Mouse (Mus musculus): Measurements from ENCODE around the gene Fchsd2. TPM values are rescaled to one million over a fixed set of nuclear protein-coding genes. Genes with fewer than 3 reads are reported as not detected.

Gene Fchsd2
- polyA plus RNA-seq, 1 experiment from 2014 or later = 17.3 TPM

GRCm38 (mm10) chr7:101302691-101303090 is 210.0 kb downstream of the Fchsd2 start:
- 30% methylated on average over 7 of the region's 7 CpGs for WGBS
- H3K9me3 ChIP-seq = no peaks in the 10 kb centered on the region
- 0 out of 2 replicates have a peak, but pooled peaks cover 2% of the 10 kb centered on the region for H3K36me3 ChIP-seq
- no peak for DNase-seq (ENCODE audit: low spot score)
- peaks cover 24% of the 10 kb centered on the region for H3K4me1 ChIP-seq
- peaks cover 34% of the 10 kb centered on the region for H3K27me3 ChIP-seq (ENCODE audit: insufficient read depth, poor library complexity, severe bottlenecking)
- peak overlapping the region; percentile 83 for H3K27ac ChIP-seq
- peak overlapping the region; percentile 75 for H3K4me3 ChIP-seq

GRCm38 (mm10) chr7:101306841-101307240 is 214.2 kb downstream of the Fchsd2 start:
- 33% methylated on average over 2 of the region's 2 CpGs for WGBS
- no peak for DNase-seq (ENCODE audit: low spot score)
- no peak overlapping the region for H3K27ac ChIP-seq
- no peaks in the 10 kb centered on the region for H3K9me3 ChIP-seq
- no peaks in the 10 kb centered on the region for H3K36me3 ChIP-seq
- no peaks in the 10 kb centered on the region for H3K27me3 ChIP-seq (ENCODE audit: insufficient read depth, poor library complexity, severe bottlenecking)
- peaks cover 15% of the 10 kb centered on the region for H3K4me1 ChIP-seq
- H3K4me3 ChIP-seq = no peak overlapping the region

- peaks cover 17% of the 10 kb centered on the region; the same call in 1 of the 2 replicates for H3K4me1 ChIP-seq
- no peak for DNase-seq (ENCODE audit: low spot score)
- peak overlapping the region; percentile 63 for H3K4me3 ChIP-seq
- peak overlapping the region; percentile 89 for H3K27ac ChIP-seq
- H3K9me3 ChIP-seq = no peaks in the 10 kb centered on the region
- 38% methylated on average over 5 of the region's 5 CpGs for WGBS
- H3K36me3 ChIP-seq = no peaks in the 10 kb centered on the region
- H3K27me3 ChIP-seq (ENCODE audit: insufficient read depth, poor library complexity, severe bottlenecking) = no peaks in the 10 kb centered on the region
Observed at GRCm38 (mm10) chr7:101309985-101310326, 217.3 kb downstream of the Fchsd2 start.

GRCm38 (mm10) chr7:101310327-101311028 is 217.8 kb downstream of the Fchsd2 start:
- Histone ChIP-seq H3K27ac (peak overlapping the region; percentile 89), H3K4me3 (peak overlapping the region; percentile 63), H3K36me3 (no peaks in the 10 kb centered on the region), H3K27me3 (ENCODE audit: insufficient read depth, poor library complexity, severe bottlenecking) (no peaks in the 10 kb centered on the region), H3K9me3 (no peaks in the 10 kb centered on the region), H3K4me1 (peaks cover 23% of the 10 kb centered on the region)
- WGBS = under 1% methylated on average over 43 of the region's 43 CpGs
- DNase-seq (ENCODE audit: low spot score) = peak; percentile 98

GRCm38 (mm10) chr7:101311061-101311460 is 218.4 kb downstream of the Fchsd2 start:
- no peaks in the 10 kb centered on the region for H3K36me3 ChIP-seq
- 32% methylated on average over 2 of the region's 2 CpGs for WGBS
- H3K9me3 ChIP-seq = no peaks in the 10 kb centered on the region
- H3K27me3 ChIP-seq (ENCODE audit: insufficient read depth, poor library complexity, severe bottlenecking) = no peaks in the 10 kb centered on the region
- H3K27ac ChIP-seq = peak overlapping the region; percentile 89
- H3K4me3 ChIP-seq = peak overlapping the region; percentile 63
- H3K4me1 ChIP-seq = peaks cover 23% of the 10 kb centered on the region
- DNase-seq (ENCODE audit: low spot score) = no peak

GRCm38 (mm10) chr7:101313033-101313432 is 220.4 kb downstream of the Fchsd2 start:
- WGBS = 71% methylated on average over 3 of the region's 3 CpGs
- no peak overlapping the region for H3K27ac ChIP-seq
- H3K36me3 ChIP-seq = no peaks in the 10 kb centered on the region

GRCm38 (mm10) chr7:101314396-101314795 is 221.7 kb downstream of the Fchsd2 start:
- WGBS = 55% methylated on average over 5 of the region's 5 CpGs
- Histone ChIP-seq H3K4me1 (peaks cover 36% of the 10 kb centered on the region), H3K27me3 (ENCODE audit: insufficient read depth, poor library complexity, severe bottlenecking) (peaks cover 18% of the 10 kb centered on the region), H3K4me3 (no peak overlapping the region), H3K27ac (no peak overlapping the region), H3K9me3 (no peaks in the 10 kb centered on the region), H3K36me3 (no peaks in the 10 kb centered on the region)
- no peak for DNase-seq (ENCODE audit: low spot score)

More at GRCm38 (mm10) chr7:101313033-101313432, 220.4 kb downstream of the Fchsd2 start:
- peaks cover 27% of the 10 kb centered on the region for H3K4me1 ChIP-seq
- peaks cover 5% of the 10 kb centered on the region; the same call in 1 of the 2 replicates for H3K27me3 ChIP-seq (ENCODE audit: insufficient read depth, poor library complexity, severe bottlenecking)
- DNase-seq (ENCODE audit: low spot score) = no peak
- H3K9me3 ChIP-seq = no peaks in the 10 kb centered on the region
- no peak overlapping the region for H3K4me3 ChIP-seq

- H3K27me3 ChIP-seq (ENCODE audit: insufficient read depth, poor library complexity, severe bottlenecking) = peaks cover 30% of the 10 kb centered on the region
- H3K36me3 ChIP-seq = no peaks in the 10 kb centered on the region
- no peaks in the 10 kb centered on the region for H3K9me3 ChIP-seq
- no peak overlapping the region for H3K27ac ChIP-seq
- no peak overlapping the region for H3K4me3 ChIP-seq
- DNase-seq (ENCODE audit: low spot score) = no peak
- H3K4me1 ChIP-seq = peaks cover 45% of the 10 kb centered on the region
Observed at GRCm38 (mm10) chr7:101315699-101316098, 223.0 kb downstream of the Fchsd2 start.

- H3K27me3 ChIP-seq (ENCODE audit: insufficient read depth, poor library complexity, severe bottlenecking) = peaks cover 34% of the 10 kb centered on the region
- H3K27ac ChIP-seq = no peak overlapping the region
- no peaks in the 10 kb centered on the region for H3K36me3 ChIP-seq
- H3K4me1 ChIP-seq = peaks cover 51% of the 10 kb centered on the region
- no peaks in the 10 kb centered on the region for H3K9me3 ChIP-seq
- no peak overlapping the region for H3K4me3 ChIP-seq
- DNase-seq (ENCODE audit: low spot score) = no peak
- WGBS = 51% methylated on average over 6 of the region's 6 CpGs
Observed at GRCm38 (mm10) chr7:101316591-101317001, 223.9 kb downstream of the Fchsd2 start.

GRCm38 (mm10) chr7:101317014-101317413 is 224.4 kb downstream of the Fchsd2 start, which contains the start of gene Stard10:
Gene Stard10 (plus strand): TSS chr7:101317086.
- Histone ChIP-seq H3K27me3 (ENCODE audit: insufficient read depth, poor library complexity, severe bottlenecking) (peaks cover 39% of the 10 kb centered on the region), H3K9me3 (no peaks in the 10 kb centered on the region), H3K4me1 (peaks cover 55% of the 10 kb centered on the region), H3K36me3 (no peaks in the 10 kb centered on the region), H3K4me3 (no peak within 1 kb of the TSS), H3K27ac (0 out of 2 replicates have a peak within 1 kb of the TSS, but pooled peaks have one; percentile 36)
- DNase-seq (ENCODE audit: low spot score) = peak; percentile 54
- WGBS = 89% methylated on average over 3 of the region's 3 CpGs

GRCm38 (mm10) chr7:101318848-101319247 is 226.2 kb downstream of the Fchsd2 start:
- DNase-seq (ENCODE audit: low spot score) = peak; percentile 76
- H3K27me3 ChIP-seq (ENCODE audit: insufficient read depth, poor library complexity, severe bottlenecking) = peaks cover 53% of the 10 kb centered on the region
- H3K4me1 ChIP-seq = peaks cover 72% of the 10 kb centered on the region
- H3K36me3 ChIP-seq = no peaks in the 10 kb centered on the region
- 0 out of 2 replicates have a peak overlapping the region, but pooled peaks have one; percentile 13 for H3K27ac ChIP-seq
- H3K9me3 ChIP-seq = no peaks in the 10 kb centered on the region
- H3K4me3 ChIP-seq = no peak overlapping the region
- WGBS = 36% methylated on average over 4 of the region's 4 CpGs

- Histone ChIP-seq H3K4me1 (peaks cover 74% of the 10 kb centered on the region), H3K4me3 (no peak overlapping the region), H3K27ac (peak overlapping the region; percentile 87; the same call in 1 of the 2 replicates), H3K27me3 (ENCODE audit: insufficient read depth, poor library complexity, severe bottlenecking) (peaks cover 60% of the 10 kb centered on the region), H3K36me3 (no peaks in the 10 kb centered on the region), H3K9me3 (no peaks in the 10 kb centered on the region)
- DNase-seq (ENCODE audit: low spot score) = no peak
- 79% methylated on average over 1 of the region's 1 CpGs for WGBS
Observed at GRCm38 (mm10) chr7:101319796-101320195, 227.1 kb downstream of the Fchsd2 start.

- H3K4me3 ChIP-seq = peak overlapping the region; percentile 84
- peaks cover 67% of the 10 kb centered on the region for H3K27me3 ChIP-seq (ENCODE audit: insufficient read depth, poor library complexity, severe bottlenecking)
- H3K9me3 ChIP-seq = no peaks in the 10 kb centered on the region
- peak overlapping the region; percentile 87 for H3K27ac ChIP-seq
- H3K4me1 ChIP-seq = peaks cover 67% of the 10 kb centered on the region
- peak; percentile 80 for DNase-seq (ENCODE audit: low spot score)
- H3K36me3 ChIP-seq = peaks cover 3% of the 10 kb centered on the region; the same call in 1 of the 2 replicates
- WGBS = 5% methylated on average over 31 of the region's 37 CpGs
Observed at GRCm38 (mm10) chr7:101320399-101321217, 227.9 kb downstream of the Fchsd2 start.

Data from heart, embryonic 10.5 days (tissue).